Mouse (Mus musculus) embryonic facial prominence, embryonic 11.5 days (tissue): ENCODE data around the gene S1pr3. TPM values are rescaled to one million over a fixed set of nuclear protein-coding genes. Genes with fewer than 3 reads are reported as not detected.

Experiments used
- ATAC-seq: fragments of 200-750 bp; cut with Nextera tagmentation; replicated peaks from 2 replicates; pipeline ENCODE4 v1.8.0; 2017; ENCODE audit warnings: low read depth; ENCODE audit not compliant: insufficient number of reproducible peaks, low FRiP score, low TSS enrichment
- DNase-seq: peaks from one replicate; pipeline ENCODE4 v3.0.0-alpha.2; 2015; ENCODE audit warnings: low spot score
- H3K27ac ChIP-seq: fragments of 300-500 bp; sonication (generic); replicated peaks from 2 replicates; pipeline ENCODE4 v1.5.1; 2014; ENCODE audit warnings: mild to moderate bottlenecking, low read depth, low read length, control low read depth
- H3K27me3 ChIP-seq: fragments of 300-500 bp; sonication (generic); 2 replicates; pipeline ENCODE4 v1.6.1; 2014; ENCODE audit warnings: mild to moderate bottlenecking, low read length, moderate library complexity, mixed read lengths; ENCODE audit not compliant: control insufficient read depth, insufficient read depth
- H3K36me3 ChIP-seq: fragments of 300-500 bp; sonication (generic); replicated peaks from 2 replicates; pipeline ENCODE4 v1.6.1; 2014; ENCODE audit warnings: low read depth, mild to moderate bottlenecking, low read length, moderate library complexity, mixed read lengths; ENCODE audit not compliant: control insufficient read depth, insufficient read depth
- H3K4me1 ChIP-seq: fragments of 300-500 bp; sonication (generic); 2 replicates; pipeline ENCODE4 v1.6.1; 2014; ENCODE audit warnings: low read length, mixed read lengths; ENCODE audit not compliant: control insufficient read depth, insufficient read depth
- H3K4me2 ChIP-seq: fragments of 300-500 bp; sonication (generic); 2 replicates; pipeline ENCODE4 v1.6.1; 2014; ENCODE audit warnings: low read depth, mild to moderate bottlenecking, control low read depth, low read length, moderate library complexity
- H3K4me3 ChIP-seq: fragments of 300-500 bp; sonication (generic); 2 replicates; pipeline ENCODE4 v1.5.1; 2014; ENCODE audit warnings: low read depth, low read length, control low read depth
- H3K9ac ChIP-seq: fragments of 300-500 bp; sonication (generic); replicated peaks from 2 replicates; pipeline ENCODE4 v1.6.1; 2014; ENCODE audit warnings: mild to moderate bottlenecking, control low read depth, low read length
- H3K9me3 ChIP-seq: fragments of 300-500 bp; sonication (generic); replicated peaks from 2 replicates; pipeline ENCODE4 v1.6.1; 2016; ENCODE audit warnings: mild to moderate bottlenecking, low read length, inconsistent platforms, mixed read lengths; ENCODE audit not compliant: control insufficient read depth
- WGBS: fragments of 180-500 bp; shearing (Covaris S2); extraction: QIAGEN DNeasy Blood & Tissue Kit; methylation state at CpG from one replicate; pipeline ENCODE4 v1.1.7; 2014; 5-methylcytosine and 5-hydroxymethylcytosine counted together
- polyA plus RNA-seq: library from polyadenylated mRNA; unstranded; fragments of >200 nt; fragmentation: Nextera tagmentation; extraction: Ambion mirVana; gene quantifications from 2 replicates; pipeline ENCODE4 v1.2.1, GENCODE M21; 2014

Gene S1pr3
- polyA plus RNA-seq, 1 experiment from 2014 or later = 102 TPM

GRCm38 (mm10) chr13:51418268-51418941 lies 10.0 kb downstream of the S1pr3 start:
- DNase-seq (peak; percentile 97), ATAC-seq (peak; percentile 61)
- H3K9ac ChIP-seq = peak overlapping the region; percentile 47
- peak overlapping the region; percentile 2 for H3K4me2 ChIP-seq
- H3K4me1 ChIP-seq = no peaks in the 10 kb centered on the region
- peaks cover 5% of the 10 kb centered on the region for H3K36me3 ChIP-seq
- no peaks in the 10 kb centered on the region for H3K9me3 ChIP-seq
- 6% methylated on average over 20 of the region's 20 CpGs for WGBS
- H3K27me3 ChIP-seq = no peaks in the 10 kb centered on the region
- no peak overlapping the region for H3K4me3 ChIP-seq
- H3K27ac ChIP-seq = peak overlapping the region; percentile 70

- H3K36me3 ChIP-seq = peaks cover 5% of the 10 kb centered on the region
- H3K4me1 ChIP-seq = no peaks in the 10 kb centered on the region
- H3K27ac ChIP-seq = no peak overlapping the region
- 79% methylated on average over 19 of the region's 19 CpGs for WGBS
- H3K27me3 ChIP-seq = no peaks in the 10 kb centered on the region
- H3K4me2 ChIP-seq = no peak overlapping the region
- DNase-seq = no peak
- no peaks in the 10 kb centered on the region for H3K9me3 ChIP-seq
- peak; percentile 38 for ATAC-seq
- no peak overlapping the region for H3K4me3 ChIP-seq
- no peak overlapping the region for H3K9ac ChIP-seq
Measured at GRCm38 (mm10) chr13:51418942-51419451, 10.6 kb downstream of the S1pr3 start.

- Histone ChIP-seq H3K27ac (no peak overlapping the region), H3K4me3 (no peak overlapping the region), H3K4me1 (no peaks in the 10 kb centered on the region), H3K36me3 (peaks cover 5% of the 10 kb centered on the region), H3K9me3 (no peaks in the 10 kb centered on the region), H3K27me3 (no peaks in the 10 kb centered on the region), H3K9ac (no peak overlapping the region), H3K4me2 (no peak overlapping the region)
- WGBS = 91% methylated on average over 15 of the region's 15 CpGs
- no peak for DNase-seq
- ATAC-seq = no peak
Measured at GRCm38 (mm10) chr13:51419501-51419900, 11.1 kb downstream of the S1pr3 start.

DNA sequence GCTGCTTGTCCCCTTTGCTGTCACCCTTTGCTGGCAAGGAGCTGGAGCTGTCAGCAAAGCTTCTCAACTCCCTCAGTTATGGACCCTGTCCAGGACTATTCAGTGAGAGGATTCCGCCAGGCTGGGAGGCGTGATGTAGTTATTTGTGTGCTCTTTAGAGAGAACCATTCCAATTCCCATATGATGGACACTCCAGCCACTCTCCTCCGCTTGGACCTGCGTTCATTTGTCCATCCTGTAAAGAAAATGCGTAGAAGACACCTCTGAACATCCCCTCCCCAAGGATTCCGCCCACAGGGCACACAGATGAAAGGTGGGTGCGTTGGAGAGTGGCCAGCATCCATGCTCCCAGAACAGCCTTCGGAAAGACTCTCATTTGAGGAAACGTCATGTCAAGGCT lies 12.4 kb downstream of the S1pr3 start:
- H3K9me3 ChIP-seq = no peaks in the 10 kb centered on the region
- H3K27me3 ChIP-seq = no peaks in the 10 kb centered on the region
- no peak for DNase-seq
- H3K4me3 ChIP-seq = no peak overlapping the region
- no peak overlapping the region for H3K9ac ChIP-seq
- H3K4me2 ChIP-seq = no peak overlapping the region
- H3K4me1 ChIP-seq = no peaks in the 10 kb centered on the region
- peaks cover 5% of the 10 kb centered on the region for H3K36me3 ChIP-seq
- H3K27ac ChIP-seq = no peak overlapping the region
- WGBS = 85% methylated on average over 9 of the region's 9 CpGs
- no peak for ATAC-seq

GRCm38 (mm10) chr13:51423647-51424046 lies 15.2 kb downstream of the S1pr3 start:
- H3K4me1 ChIP-seq = no peaks in the 10 kb centered on the region
- H3K4me2 ChIP-seq = no peak overlapping the region
- WGBS = 75% methylated on average over 9 of the region's 9 CpGs
- no peak for DNase-seq
- H3K4me3 ChIP-seq = no peak overlapping the region
- H3K9ac ChIP-seq = no peak overlapping the region
- no peaks in the 10 kb centered on the region for H3K9me3 ChIP-seq
- H3K27me3 ChIP-seq = no peaks in the 10 kb centered on the region
- H3K36me3 ChIP-seq = peaks cover 5% of the 10 kb centered on the region
- no peak overlapping the region for H3K27ac ChIP-seq
- no peak for ATAC-seq

DNA sequence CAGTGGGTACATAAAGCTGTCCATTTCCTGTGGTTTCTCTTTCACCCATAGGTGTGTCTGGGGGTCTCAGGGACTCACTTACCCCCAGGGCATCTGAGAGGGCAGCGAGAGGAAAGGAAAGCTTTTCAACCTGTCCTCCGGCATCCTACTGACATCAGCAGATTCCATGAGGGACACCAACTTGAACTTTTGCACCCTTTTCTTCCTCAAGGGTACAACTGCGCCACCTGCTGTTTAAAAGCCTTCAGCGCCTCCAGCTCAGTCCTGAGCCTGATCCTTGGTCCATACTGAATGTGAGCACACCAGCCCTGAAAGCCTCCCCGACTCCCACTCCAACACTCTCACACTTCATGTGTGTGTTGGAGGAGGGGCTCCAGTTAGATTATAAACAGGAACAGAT lies 16.2 kb downstream of the S1pr3 start:
- Histone ChIP-seq H3K9me3 (no peaks in the 10 kb centered on the region), H3K9ac (no peak overlapping the region), H3K4me2 (no peak overlapping the region), H3K36me3 (peaks cover 2% of the 10 kb centered on the region), H3K4me3 (no peak overlapping the region), H3K4me1 (no peaks in the 10 kb centered on the region), H3K27ac (no peak overlapping the region), H3K27me3 (no peaks in the 10 kb centered on the region)
- peak; percentile 87 for DNase-seq
- 15% methylated on average over 5 of the region's 5 CpGs for WGBS
- ATAC-seq = no peak

GRCm38 (mm10) chr13:51425662-51426443 lies 17.4 kb downstream of the S1pr3 start:
- no peaks in the 10 kb centered on the region for H3K4me1 ChIP-seq
- H3K36me3 ChIP-seq = no peaks in the 10 kb centered on the region; the same call in none of the 2 replicates
- no peak overlapping the region for H3K4me2 ChIP-seq
- DNase-seq = no peak
- no peak overlapping the region for H3K27ac ChIP-seq
- no peak overlapping the region for H3K4me3 ChIP-seq
- H3K9ac ChIP-seq = no peak overlapping the region
- no peaks in the 10 kb centered on the region for H3K9me3 ChIP-seq
- WGBS = 88% methylated on average over 4 of the region's 4 CpGs
- H3K27me3 ChIP-seq = no peaks in the 10 kb centered on the region
- ATAC-seq = no peak

GRCm38 (mm10) chr13:51433371-51433770 lies 24.9 kb downstream of the S1pr3 start:
- Histone ChIP-seq H3K9me3 (no peaks in the 10 kb centered on the region), H3K9ac (no peak overlapping the region), H3K27ac (no peak overlapping the region), H3K27me3 (no peaks in the 10 kb centered on the region), H3K4me1 (no peaks in the 10 kb centered on the region), H3K4me3 (no peak overlapping the region), H3K4me2 (no peak overlapping the region), H3K36me3 (no peaks in the 10 kb centered on the region; the same call in 1 of the 2 replicates)
- WGBS = 60% methylated on average over 3 of the region's 3 CpGs
- no peak for ATAC-seq
- no peak for DNase-seq
